Mouse (Mus musculus): ENCODE results near the gene Crtc2.
"Not testable (repeated sequence)": the region's sequence is repeated elsewhere in the genome, so short reads cannot be mapped to it uniquely, and the experiment has no call there.

The Crtc2 gene

DNA sequence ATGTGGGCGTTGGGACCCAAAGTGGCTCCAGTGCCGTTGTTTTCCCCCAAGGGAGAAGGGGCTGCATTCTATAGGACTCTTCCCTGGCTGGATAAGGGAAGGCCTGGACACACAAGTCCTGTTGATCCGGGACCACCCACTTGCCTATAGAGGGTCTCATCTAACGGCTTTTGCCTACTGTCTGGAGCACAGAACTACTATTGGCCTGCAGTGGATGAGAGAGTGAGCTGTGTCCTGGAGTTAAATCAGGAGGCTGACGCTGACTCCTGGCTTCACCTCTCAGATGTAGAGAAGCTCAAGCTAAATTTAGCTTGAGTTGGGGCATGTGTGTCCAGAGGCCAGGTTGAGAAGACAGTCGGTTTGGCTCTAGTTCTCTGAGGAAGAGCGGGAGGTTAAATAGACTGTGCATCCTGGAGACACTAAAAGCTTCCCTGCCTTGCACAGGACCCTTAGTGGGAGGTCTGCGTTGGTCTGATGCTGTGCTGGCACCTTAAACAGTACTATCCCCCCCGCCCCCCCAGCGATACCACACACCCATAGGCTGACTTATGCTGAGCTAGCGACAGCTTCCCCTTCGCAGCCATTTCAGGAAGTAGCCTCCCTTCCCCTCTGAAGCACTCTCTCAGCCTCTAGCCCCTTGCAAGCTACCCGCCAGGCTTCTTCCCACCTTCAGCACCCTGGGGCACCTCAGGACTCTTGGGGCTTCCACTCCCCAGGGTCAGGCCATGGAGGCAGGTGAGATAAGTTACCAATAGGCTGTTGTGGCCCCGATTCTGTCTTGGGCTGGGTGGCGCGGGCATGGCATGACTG lies 12.2 kb downstream of the Crtc2 start:
- DNase-seq (ENCODE audit: extremely low read depth, insufficient read length, low spot score) = no peak

DNA sequence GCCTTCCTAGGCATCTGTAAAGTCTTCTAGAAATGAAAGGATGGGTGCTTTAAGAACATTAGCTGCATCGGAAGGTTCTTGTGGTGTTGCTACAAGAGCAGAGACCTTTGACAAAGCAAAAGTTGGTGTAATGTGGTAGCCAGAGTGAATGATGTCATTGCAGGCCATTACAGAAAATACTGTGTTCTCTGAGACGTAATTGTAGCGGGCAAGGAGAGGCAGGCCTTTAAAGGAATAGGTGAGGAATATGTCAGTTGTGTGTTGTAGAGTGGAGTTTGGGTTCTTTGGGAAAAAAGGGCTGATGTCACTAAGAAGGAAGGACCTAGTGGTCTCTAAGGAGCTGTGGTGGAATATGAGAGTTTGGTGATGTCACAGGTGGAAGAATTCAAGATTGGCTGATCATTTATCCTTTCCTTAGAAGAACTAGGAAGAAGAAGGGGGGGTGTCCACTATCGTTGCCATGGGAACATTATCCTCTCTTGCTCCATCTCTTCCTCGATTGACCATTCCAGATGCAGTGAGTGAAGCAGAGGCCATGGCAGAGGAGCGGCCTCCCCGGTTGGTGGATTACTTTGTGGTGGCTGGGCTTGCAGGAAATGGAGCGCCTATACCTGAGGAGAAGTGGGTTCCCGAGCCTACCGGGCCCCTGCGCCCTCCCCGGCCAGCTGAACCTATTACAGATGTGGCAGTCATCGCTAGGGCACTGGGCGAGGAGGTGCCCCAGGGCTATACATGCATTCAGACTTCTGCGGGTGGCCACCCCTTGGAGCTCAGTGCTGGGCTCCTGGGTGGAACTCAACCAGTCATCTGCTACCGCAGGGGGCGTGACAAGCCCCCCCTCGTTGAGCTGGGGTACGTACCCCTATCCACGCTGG lies 13.2 kb downstream of the Crtc2 start:
- no peak for DNase-seq (ENCODE audit: extremely low read depth, insufficient read length, low spot score)

DNA sequence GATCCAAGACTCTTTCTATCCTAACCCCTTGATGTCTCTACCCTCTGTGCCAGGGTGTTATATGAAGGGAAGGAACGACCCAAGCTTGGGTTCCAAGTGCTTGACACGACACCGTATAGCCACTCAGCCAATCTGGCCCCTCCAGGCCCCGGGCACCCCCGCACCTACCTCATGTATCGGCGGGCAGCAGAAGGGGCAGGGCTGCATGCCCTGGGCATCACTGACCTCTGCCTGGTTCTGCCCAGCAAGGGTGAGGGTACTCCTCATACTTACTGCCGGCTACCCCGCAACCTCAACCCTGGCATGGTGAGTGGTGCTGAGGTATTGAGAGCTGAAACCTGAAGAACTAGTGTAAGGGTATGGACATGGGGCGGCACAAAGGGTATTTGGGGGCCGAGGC lies 14.2 kb downstream of the Crtc2 start:
- DNase-seq (ENCODE audit: extremely low read depth, insufficient read length, low spot score) = no peak

DNA sequence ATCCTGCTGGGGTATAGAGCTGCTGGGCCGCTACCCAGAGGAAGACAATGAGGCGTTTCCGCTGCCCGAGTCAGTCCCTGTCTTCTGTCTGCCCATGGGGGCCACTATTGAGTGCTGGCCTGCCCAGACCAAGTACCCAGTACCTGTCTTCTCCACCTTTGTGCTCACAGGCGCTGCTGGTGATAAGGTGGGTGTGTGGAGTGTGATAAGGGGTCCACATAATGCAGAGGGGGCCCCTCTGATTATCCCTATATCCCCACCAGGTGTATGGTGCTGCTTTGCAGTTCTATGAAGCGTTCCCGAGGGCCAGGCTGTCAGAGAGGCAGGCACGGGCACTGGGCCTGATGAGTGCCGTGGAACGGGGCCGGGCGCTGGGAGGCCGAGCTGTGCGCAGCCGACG lies 15.0 kb downstream of the Crtc2 start:
- no peak for DNase-seq (ENCODE audit: extremely low read depth, insufficient read length, low spot score)

DNA sequence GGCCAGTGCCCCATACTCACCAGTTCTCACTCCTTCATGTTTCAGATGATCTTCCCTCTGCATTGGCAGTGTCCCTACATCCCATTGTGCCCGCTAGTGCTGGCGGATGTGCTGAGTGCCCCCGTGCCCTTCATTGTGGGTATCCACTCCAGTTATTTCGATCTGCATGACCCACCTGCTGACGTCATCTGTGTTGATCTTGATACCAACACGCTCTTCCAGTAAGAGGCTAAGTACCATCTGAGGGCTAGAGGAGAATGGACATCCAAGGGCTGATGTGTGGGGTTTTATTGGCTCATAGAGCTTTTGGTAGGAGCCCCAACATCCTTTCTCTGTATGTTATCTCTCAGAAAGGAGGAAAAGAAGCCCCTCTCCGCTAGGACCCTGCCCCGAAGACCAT lies 16.8 kb downstream of the Crtc2 start:
- DNase-seq (ENCODE audit: extremely low read depth, insufficient read length, low spot score) = no peak

DNA sequence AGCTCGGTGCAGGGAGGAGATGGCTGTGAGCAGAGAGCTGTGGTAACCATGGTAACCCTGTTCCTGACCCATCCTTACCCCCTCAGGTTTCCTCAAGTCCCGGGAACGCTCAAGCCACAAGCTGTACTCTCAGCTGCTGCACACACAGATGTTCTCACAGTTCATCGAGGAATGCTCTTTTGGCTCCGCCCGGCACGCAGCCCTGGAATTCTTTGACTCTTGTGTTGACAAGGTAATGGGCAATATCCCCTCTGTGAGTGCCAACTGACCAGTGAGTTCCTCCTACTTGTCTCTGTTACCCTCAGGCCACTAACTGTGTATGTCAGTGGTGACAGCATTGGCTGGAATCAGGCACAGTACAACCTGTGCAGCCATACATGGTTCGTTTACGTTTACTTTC lies 18.2 kb downstream of the Crtc2 start:
- DNase-seq (ENCODE audit: extremely low read depth, insufficient read length, low spot score) = no peak

DNA sequence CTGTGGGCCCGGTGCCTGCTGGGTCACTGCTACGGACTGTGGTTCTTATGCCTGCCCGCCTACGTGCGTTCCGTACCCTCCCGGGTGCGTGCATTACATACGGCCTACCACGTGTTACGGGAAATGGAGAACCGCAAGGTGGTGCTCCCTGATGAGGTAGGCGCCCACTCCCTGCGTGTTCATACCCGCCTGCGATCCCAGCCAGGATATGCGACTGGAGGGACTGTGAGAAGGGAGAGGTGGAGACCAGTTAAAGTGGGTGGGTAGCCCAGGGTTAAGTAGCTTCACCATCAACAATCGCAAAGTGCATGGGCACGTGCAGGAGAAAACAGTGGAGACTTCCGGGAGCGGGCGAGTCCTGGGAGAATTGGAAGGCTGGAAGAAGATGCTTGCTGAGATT lies 19.9 kb downstream of the Crtc2 start:
- DNase-seq (ENCODE audit: extremely low read depth, insufficient read length, low spot score) = no peak

DNA sequence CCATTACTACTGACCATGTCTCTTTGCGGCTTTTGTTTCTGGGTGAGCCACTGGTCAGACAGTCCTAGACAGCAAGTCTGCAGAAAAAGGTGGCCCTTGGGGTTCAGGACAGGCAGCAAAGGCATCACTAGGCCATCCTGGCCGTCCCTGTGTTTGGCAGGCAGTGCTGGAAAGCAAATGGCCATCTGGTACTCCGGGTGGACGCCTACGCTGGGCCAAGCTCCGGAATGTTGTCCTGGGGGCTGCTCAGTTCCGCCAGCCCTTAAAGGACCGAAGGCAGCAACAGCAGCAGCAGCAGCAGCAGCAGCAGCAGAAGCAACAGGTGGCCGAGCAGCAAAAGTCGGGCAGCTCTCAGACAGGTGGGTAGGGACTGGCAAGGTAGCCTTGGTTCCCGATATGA lies 21.3 kb downstream of the Crtc2 start:
- DNase-seq (ENCODE audit: extremely low read depth, insufficient read length, low spot score) = no peak

DNA sequence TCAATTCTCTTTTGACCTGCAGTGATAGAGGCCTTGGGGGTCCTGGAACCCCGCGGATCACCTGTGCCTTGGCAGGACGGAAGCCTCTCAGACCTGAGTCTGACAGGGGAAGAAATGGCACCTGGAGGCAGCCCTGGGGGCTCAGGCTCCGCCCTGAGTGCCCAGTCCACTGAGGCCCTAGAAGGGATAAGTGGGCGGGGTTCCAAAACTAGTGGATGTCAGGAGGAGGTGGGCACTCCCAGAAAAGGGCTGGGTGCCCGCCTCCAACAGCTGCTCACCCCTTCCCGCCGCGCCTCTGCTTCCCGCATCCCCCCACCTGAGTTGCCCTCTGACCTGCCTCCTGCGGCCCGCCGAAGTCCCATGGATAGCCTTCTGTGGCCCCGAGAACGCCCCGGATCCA lies 22.9 kb downstream of the Crtc2 start:
- DNase-seq (ENCODE audit: extremely low read depth, insufficient read length, low spot score) = no peak

DNA sequence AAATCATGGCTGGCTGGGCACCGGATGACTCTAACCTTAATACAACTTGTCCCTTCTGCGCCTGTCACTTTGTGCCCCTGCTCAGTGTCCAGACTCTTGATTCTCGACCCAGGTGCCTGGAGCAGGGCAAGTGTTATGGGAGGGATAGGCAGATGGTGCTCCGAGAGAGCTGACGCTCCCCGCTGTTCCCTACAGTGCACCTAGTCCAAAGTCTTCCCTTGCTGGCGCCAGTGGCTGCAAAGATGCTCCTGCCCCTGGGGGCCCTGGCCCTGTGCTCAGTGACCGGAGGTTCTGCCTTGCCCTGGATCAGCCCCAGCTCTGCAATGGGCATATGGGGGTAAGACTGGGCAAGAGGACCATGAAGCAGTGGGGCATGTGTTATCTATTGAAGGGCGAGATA lies 23.8 kb downstream of the Crtc2 start:
- no peak for DNase-seq (ENCODE audit: extremely low read depth, insufficient read length, low spot score)

DNA sequence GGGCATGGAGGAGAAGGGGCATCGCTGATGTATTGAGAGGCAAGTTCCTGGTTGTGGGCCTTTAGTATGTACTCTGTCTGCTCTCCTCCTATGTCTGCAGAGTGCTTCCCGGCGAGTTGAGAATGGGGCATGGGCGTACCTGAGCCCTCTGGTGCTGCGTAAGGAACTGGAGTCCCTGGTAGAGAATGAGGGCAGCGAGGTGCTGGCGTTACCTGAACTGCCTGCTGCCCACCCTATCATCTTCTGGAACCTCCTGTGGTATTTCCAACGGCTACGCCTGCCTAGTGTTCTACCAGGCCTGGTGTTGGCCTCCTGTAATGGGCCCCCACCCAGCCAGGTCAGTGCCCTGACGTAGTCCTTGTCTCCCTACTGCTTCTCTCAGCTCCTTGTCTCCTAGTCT lies 24.2 kb downstream of the Crtc2 start:
- no peak for DNase-seq (ENCODE audit: extremely low read depth, insufficient read length, low spot score)

DNA sequence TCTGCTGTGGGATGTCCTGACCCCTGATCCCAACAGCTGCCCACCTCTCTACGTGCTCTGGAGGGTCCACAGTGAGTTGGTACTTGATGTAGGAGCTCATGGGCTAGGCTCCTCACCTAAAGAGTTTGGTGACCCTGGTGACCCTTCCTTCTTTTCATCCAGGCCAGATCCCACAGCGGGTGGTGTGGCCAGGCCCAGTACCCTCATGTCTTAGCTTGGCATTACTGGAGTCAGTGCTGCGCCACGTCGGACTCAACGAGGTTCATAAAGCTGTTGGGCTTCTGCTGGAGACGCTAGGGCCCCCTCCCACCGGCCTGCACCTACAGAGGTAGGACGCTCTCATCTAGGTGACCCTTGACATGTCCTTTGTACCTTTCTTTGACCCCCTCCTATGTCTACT lies 25.3 kb downstream of the Crtc2 start:
- DNase-seq (ENCODE audit: extremely low read depth, insufficient read length, low spot score) = no peak

DNA sequence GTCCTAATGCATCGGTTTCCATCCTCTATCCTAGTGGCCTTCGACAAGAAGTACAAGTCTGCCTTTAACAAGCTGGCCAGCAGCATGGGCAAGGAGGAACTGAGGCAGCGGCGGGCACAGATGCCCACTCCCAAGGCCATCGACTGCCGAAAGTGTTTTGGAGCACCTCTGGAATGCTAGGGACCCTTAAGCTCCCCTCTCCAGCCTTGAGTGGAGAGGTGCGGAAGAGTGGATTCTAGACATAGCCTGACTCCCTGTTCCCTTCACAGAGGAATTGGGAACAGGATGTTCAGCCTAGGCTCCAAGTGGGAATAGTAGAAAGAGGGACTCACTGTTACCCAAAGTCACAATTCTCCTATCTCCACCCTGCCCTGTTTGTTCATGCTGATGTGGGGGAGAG lies 25.8 kb downstream of the Crtc2 start:
- DNase-seq (ENCODE audit: extremely low read depth, insufficient read length, low spot score) = no peak

DNA sequence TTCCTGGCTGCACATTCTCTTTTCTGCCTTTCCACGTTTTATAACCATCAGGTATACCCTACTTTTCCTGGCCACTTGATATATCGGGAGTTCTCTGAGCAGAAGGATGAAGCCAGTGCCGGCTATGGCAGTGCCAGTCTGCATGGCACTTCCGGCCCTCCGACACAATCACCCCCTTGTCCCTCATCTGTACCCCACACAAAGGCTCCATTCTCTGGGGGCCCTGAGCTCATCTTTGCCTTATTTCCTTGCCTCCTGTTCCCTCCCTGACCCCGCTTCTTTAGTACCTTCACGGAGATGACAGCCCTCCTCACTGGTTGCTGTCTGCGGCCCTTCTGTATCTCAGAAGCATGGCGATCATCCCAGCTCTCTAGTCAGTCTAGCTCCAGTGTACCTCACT lies 26.7 kb downstream of the Crtc2 start:
- no peak for DNase-seq (ENCODE audit: extremely low read depth, insufficient read length, low spot score)

DNA sequence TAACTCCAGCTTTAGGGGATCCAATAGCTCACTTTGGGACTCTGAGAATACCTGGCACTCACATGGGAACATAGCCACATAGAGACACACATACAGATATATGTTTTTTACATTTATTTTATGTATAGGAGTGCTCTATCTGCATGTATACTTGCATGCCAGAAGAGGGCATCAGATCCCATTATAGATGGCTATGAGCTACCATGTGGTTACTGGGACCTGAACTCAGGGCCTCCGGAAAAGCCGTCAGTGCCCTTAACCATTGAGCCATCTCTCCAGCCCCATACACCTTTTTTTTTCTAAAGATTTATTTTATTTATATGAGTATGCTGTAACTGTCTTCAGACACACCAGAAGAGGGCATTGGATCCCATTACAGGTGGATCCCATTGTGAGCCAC lies 30.2 kb downstream of the Crtc2 start:
- DNase-seq (ENCODE audit: extremely low read depth, insufficient read length, low spot score) = no peak

DNA sequence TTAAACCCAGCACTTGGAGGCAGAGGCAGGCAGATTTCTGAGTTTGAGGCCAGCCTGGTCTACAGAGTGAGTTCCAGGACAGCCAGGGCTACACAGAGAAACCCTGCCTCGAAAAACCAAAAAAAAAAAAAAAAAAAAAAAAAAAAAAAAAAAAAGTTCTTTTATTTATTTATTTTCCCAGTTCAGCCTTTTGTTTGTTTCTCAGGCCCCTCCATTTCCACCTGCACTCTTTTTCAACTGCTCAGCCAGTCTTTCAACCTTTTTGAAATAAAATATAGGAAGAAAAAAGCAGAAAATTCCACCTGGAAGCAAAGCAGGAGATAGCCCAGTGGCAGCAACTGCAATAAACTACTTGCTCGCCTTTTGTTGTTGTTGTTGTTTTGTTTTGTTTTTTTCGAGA lies 35.4 kb downstream of the Crtc2 start:
- DNase-seq (ENCODE audit: extremely low read depth, insufficient read length, low spot score) = not testable (repeated sequence)

DNA sequence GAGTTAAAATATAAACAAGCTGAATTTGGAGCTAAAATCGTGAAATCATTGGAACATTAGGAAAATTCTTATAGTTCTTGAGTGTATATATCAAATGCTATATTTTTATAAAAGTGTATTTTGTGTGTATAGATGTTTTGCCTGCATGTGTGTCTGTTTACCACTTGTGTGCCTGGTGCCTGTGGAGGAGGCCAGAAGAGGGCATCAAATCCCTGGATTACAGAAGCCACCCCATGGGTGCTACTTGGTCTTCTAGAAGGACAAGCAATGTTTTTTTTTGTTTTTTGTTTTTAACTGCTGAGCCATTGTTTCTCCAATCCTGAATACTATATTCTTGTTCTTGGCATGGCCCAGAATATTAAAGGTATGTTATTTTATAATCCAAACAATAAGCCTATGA lies 36.6 kb downstream of the Crtc2 start:
- no peak for DNase-seq (ENCODE audit: extremely low read depth, insufficient read length, low spot score)

DNA sequence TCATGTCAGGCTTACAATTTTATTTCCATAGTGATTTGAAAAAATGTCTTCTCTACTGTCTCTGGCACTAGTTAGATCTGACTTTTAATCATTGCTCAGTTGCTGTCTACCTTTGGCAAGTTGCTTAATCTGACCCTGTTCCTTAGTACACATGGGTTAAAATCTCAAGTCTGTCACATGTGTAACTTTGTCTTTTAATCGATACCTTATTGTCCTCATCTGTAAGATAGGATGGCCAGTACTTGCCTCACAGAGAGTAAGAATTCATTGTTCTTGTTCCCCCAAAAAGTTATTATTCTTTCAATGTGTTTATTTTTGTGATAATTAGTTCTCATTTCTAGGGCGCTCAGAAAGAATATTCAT lies 38.0 kb downstream of the Crtc2 start:
- no peak for DNase-seq (ENCODE audit: extremely low read depth, insufficient read length, low spot score)

DNA sequence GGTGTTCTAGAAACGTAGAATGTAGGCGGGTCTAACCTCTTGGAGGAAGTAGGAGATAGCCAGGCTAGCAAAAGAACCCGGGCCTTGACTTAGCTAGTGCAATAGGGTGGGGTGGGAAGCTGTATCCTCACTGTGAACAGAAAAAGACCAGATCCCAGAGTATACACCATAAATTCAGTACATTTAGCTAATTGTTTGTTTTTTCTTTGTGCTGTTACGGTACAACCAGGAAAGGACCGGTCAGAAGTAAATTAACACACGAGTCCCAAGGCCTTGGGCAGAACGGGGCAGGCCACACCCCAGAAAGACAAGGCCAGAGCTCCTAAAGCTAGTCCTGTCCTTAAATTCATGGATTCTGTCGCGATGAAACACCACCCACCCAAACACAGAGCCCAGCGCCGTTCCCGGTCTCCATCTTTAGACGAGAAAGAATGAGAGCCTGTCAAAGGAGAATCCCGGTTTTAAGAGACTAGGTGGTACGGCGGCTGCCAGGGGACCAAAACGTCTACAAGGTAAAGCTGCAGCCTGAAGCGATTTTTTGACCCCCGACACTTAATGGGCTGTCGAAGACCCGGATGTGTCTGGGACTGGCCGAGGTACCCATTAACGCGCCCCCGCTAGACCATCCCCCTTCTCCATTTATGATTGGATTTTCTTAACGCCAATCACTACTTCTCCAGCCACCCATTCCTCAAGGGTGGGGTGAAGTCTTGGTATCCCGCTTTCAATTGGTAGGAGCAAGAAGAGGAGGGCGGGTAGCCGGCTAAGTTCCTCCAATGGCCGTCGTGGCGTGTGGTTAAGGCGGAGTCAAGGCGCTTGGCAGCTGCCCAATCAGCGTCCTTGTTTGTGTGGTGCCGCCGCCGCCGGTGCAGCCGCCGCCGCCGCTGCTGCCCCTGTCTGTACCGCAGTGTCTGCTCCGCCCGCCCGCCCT lies 38.6 kb downstream of the Crtc2 start, which contains the start of gene Gatad2b:
TSS of gene Gatad2b (plus strand) at position 834 of the 931 bp plus-strand sequence.
- DNase-seq (ENCODE audit: extremely low read depth, insufficient read length, low spot score) = peak; percentile 96

DNA sequence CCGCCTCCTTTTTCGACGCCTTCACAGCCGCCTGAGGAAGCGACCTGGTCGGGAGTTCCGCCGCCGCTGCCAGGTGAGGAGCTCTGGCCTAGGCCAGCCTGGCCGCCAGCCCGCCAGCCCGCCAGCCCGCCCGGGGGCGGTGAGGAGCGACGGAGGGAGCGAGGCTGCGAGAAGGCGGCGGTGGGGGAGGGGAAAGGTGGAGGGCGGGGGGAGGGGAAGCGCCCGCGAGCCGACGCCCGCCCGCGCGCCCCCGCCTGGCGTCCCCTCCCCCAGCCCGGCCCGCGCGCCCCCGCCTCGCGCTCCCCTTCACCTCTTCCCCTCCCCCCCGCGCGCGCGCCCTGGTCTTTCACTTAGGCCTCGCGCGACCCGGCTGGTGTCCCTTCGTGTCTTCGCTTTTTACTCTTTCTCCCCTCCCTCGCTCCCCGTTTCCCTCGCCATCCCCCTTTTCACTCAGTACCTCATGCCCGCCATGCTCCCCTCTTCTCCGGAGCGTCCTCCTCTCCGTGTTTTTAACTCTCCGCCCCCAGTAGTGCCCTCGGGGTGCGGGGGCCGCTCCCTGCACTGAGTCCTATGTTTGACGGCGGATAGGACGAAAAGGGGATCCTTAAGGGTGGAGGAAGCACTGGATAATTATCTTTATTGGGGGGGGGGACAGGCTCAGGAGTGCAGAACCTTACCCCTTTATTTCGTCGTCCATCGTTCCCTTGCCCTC lies 39.5 kb downstream of the Crtc2 start:
- peak; percentile 56 for DNase-seq (ENCODE audit: extremely low read depth, insufficient read length, low spot score)

Measured in 3134 (cell line).